Mouse (Mus musculus): ENCODE data around the gene Socs3.

Gene Socs3

DNA sequence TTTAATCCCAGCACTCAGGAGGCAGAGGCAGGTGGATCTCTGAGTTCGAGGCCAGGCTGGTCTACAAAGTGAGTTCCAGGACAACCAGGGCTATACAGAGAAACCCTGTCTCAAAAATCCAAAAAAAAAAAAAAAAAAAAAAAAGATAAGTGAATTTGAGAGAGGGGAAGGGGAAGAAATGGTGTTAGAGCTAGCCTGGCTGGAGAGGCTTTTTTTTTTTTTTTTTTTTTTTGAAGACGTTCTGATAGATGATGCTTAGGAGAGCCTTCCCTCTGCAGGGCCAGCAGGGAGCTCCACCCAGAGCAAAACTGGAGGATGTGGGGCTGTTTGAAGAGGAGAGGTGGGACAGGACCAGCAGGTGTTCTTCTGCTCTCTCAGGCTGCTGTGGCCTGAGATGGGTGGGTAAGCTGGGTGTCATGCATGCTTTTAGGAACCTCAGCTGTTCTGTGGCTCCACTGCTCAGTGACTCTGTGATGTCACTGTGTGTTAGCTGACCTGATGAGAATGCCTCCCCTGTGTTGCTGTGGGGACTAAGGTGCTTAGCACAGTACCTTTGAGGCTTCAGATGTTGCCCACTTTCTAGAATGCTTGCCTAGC is 1.9 kb upstream of the Socs3 start:
- no peak for DNase-seq

- DNase-seq, result no peak
Observed at GRCm38 (mm10) chr11:117971100-117971499, 1.3 kb upstream of the Socs3 start.

DNA sequence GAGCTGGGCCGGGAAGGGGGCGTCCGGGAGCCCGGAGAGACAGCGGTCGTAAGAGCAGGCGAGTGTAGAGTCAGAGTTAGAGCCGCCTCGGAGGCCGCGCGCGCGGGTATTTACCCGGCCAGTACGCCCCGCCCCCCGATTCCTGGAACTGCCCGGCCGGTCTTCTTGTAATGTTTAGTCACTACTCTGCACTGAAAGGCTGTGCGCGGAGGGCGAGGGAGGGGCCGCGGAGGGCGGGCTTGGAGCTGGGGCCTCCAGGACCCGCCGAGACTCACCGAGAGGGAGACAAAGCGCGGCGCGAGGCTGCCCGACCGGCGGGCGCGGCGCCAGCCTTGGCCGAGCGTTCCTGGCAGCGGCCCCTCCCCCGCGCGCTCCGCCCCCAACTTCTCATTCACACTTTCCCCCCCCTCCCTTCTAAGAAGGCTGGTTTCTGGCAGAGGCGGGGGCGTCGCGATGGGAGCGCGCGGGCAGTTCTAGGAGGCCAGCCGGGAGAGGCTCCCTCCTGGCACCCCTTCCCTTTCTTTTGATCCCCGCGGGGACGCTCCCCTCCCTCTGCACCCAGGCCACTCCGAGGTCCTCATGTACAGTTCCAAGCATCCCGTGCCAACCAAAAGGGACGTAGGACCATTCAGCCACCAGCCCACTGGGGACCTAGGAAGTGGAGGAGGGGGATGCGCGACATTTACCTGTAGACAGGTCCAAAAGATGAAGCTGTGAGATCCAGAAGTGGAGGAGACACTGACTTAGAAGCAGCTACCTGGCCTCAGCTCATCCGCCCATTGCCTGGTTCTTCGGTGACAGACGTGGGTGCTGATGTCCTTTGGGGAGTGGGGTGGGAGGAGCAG is 525 bp downstream of the Socs3 start:
- DNase-seq, result peak; percentile 86

DNA sequence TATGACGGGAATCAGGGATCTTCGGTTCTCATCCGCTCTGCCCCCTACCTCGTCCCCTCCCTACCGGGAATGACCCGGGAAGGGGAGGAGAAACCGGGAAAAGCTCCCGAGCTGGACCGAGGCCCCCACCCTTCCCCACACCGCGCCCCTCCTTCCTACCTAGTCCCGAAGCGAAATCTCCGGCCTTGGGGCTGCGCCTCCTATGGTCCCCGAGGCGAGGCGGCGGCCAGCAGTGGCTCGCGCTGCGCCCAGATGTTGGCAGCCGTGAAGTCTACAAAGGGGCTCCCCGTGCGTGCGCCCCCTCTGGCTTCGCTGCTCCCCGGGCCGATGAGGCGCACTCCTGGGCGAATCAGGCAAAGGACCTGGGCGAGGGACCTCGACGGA is 1.1 kb downstream of the Socs3 start:
- no peak for DNase-seq

- DNase-seq, result peak; percentile 64
Observed at GRCm38 (mm10) chr11:117968016-117968671, 1.7 kb downstream of the Socs3 start.

- peak; percentile 21 for DNase-seq
Observed at GRCm38 (mm10) chr11:117967249-117968015, 2.4 kb downstream of the Socs3 start.

GRCm38 (mm10) chr11:117966506-117967100 is 3.2 kb downstream of the Socs3 start:
- DNase-seq, result no peak

DNA sequence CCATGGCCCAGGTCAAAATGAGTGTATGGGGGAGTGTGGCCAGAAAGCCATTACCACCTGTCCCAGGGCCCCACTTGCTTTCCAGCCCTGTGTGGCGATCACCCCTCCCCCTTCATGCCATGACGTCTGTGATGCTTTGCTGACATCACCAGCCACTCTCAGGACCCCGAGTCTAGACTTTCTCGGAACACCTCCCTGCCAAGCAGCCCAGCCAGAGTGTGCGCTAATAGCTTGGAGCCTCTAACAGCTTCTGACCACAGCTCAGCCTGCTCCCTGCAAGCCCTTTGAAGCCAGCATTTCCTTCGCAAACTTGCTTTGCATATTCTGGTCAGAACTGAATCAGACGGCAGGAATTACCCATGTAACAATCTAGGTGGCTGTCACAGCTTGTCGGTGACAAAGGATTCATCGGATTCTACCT is 4.3 kb downstream of the Socs3 start:
- no peak for DNase-seq

GRCm38 (mm10) chr11:117965052-117965451 is 4.8 kb downstream of the Socs3 start:
- no peak for DNase-seq

DNA sequence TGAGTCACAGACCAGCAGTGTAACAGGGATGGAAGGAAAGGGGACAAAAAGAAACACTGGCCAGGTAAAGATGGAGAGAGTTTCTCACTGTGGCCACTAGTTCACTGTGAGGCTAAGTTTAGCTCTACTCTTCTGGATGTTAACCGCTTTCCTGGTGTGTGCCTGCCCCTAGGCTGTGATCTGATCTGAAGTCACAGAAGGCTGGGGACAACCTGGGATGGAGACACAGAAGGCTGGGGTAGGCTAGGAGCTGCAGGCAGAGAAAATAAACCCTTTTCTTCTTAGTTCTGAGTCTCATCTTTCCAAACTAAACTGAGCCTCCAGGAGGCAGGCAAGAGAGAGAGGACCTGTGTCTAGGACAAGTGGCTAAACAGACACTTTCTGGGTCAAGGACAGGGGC is 5.6 kb downstream of the Socs3 start:
- DNase-seq, result no peak

DNA sequence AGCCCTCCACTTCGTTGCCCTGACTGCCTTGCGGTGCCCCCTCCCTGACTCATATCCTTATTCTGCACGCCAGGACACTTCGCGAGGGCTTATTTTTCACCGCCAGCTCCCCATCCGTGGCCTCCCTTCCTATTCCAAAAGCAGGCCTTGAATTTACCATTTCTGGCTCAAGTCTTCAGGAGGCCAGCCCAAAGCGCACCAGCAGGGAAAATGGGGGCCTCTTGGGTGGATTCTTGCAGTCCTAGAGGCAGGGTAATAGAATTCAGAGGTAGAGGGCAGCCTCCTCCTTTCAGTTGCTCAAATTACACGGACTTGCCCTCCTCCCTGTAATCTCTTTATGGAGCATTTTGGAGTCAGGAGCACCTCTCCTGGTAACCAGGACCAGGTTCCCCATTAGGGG is 6.0 kb downstream of the Socs3 start:
- DNase-seq, result no peak

- peak; percentile 96 for DNase-seq
Observed at GRCm38 (mm10) chr11:117963091-117963793, 6.6 kb downstream of the Socs3 start.

- peak; percentile 17 for DNase-seq
Observed at GRCm38 (mm10) chr11:117962228-117963067, 7.4 kb downstream of the Socs3 start.

- no peak for DNase-seq
Observed at GRCm38 (mm10) chr11:117960601-117961000, 9.2 kb downstream of the Socs3 start.

- peak; percentile 21 for DNase-seq
Observed at GRCm38 (mm10) chr11:117959741-117960381, 10.0 kb downstream of the Socs3 start.

- DNase-seq, result no peak
Observed at GRCm38 (mm10) chr11:117959166-117959565, 10.7 kb downstream of the Socs3 start.

- no peak for DNase-seq
Observed at GRCm38 (mm10) chr11:117958197-117958596, 11.7 kb downstream of the Socs3 start.

DNA sequence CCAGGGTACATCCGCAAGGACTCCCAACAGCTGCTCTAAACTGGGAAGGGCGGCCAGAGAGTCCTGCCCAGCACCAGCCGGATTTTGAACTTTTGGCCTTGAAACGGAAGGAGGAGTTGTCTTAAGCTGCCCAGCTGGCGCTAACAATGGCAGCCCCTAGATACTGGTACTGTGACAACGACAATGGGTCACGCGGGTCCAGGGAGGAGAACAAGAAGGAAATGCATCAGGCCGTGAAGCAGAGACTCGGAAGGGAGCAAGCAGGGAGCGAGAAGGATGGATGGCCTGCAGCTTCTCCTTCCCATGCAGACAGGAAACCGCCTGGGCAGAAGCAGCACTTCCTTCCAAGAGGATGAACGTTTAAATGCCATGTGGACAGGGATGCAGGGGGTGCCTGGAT is 14.2 kb downstream of the Socs3 start:
- DNase-seq, result no peak

DNA sequence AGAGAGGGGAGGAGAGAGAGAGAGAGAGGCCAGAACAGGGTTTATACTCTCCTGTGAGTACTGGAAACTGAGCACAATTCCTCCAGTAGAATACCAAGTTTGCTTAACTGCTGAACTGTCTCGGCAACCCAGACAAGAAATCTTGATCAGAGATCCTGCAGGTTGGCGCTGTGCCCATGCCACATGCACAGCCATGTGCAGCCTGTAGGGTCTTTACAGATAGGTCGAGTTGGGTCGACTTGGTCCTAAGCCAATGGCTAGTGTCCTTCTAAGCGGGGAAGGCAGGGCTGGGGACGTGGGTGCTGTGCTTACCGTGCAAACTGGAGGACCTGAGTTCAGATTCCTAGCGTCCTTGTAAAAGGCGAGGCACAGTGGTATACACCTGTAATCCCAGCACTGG is 15.0 kb downstream of the Socs3 start:
- no peak for DNase-seq

DNA sequence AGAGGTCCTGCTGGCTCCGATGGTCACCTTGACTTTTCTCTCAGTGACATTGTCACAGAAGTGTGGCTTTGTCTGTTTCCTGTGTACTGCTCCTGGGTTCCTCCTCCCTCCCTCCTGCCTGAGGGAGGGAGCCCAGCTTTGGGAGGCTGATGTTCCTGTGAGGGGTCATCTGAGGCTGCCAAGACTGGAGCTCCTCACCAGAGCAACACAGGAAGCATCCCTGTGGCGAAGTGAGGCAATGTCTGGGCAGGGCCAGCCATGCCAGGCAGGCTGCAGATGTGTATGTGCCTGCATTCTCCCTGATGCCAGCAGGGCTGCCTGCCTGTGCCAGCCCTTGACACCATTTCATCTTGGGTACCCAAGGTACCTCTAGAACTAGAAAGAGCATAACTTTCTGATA is 15.8 kb downstream of the Socs3 start:
- no peak for DNase-seq

Measured in right cerebral cortex, postnatal 25 days (tissue).